ENCODE assay signal across 9 mouse cellular contexts in the genomic region with DNA sequence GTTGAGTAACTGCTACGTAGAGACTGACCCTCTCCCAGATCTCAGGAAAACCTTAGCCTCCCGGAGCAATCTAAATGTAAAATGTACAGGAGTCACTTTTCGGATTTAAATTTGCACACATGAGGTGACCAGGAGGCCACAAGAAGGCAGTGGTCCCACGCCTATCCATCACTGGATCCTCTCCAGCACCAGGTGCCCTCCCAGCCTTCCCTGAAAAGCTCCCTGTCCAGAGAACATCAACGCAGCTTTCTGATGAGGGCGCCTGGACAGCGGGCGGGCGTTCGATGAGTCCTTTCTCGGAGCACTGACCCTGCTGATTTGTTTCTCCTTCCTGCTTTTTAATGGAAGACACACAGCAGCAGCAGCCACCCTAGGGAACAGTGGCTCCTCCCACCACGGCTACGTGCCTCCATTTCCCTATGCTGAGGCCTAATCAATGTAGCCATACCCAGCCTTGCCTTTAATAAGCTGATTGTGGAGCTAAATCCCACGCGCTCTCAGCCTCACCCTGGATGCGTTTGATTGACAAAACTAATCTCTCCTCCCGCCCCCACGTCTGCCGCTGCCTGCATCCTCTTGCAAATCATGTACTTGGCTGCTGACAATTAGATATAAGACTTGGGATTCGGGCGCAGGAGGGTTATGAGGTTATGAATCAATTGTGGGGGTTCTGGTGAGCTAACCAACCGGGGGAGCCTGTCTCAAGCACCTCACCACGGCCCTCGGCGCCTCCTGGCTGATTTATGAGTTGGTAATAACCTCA.
DNase-seq lines count a peak whose midpoint lies in the region; ATAC-seq lines count a peak whose summit lies in the region.
"Had no signal": no experiment of that assay in that cellular context is flagged by ENCODE, and none has a peak within 500 bp of the region (broad histone marks: within the 10 kb centered on the region; RNA-seq: fewer than 3 reads in every experiment).

No protein-coding gene starts in this region.

- no peaks in the 10 kb centered on the region for H3K9me3 ChIP-seq in hindbrain, embryonic 11.5 days (ENCODE audit: control insufficient read depth, low read length)
- H3K9me3 ChIP-seq: embryonic facial prominence, embryonic 15.5 days; limb, embryonic 12.5 days had no signal

- no peaks in the 10 kb centered on the region; the same call in 1 of the 2 replicates for H3K4me1 ChIP-seq in hindbrain, embryonic 11.5 days (replicated peaks; ENCODE audit: control insufficient read depth, insufficient read depth, low read length)

- peak overlapping the region; percentile 87 for H3K27ac ChIP-seq in hindbrain, embryonic 11.5 days (ENCODE audit: low read depth, low read length)
- H3K27ac ChIP-seq: embryonic facial prominence, embryonic 15.5 days had no signal

- no peak overlapping the region for H3K4me2 ChIP-seq in hindbrain, embryonic 11.5 days (replicated peaks; ENCODE audit: low read depth, low read length)
- H3K4me2 ChIP-seq: embryonic facial prominence, embryonic 15.5 days; limb, embryonic 12.5 days had no signal

- peak; percentile 80 for ATAC-seq in hindbrain, embryonic 11.5 days (ENCODE audit: low FRiP score)

- peak; percentile 27 to 46 for DNase-seq in kidney, postnatal 4 days
- no peak for DNase-seq in kidney, postnatal 36 days
- DNase-seq in hindbrain, embryonic 11.5 days (ENCODE audit: low spot score), result peak; percentile 51
- DNase-seq in mesoderm, embryonic 11.5 days (ENCODE audit: low read depth, low spot score), result peak; percentile 24
- DNase-seq in right cerebral cortex, postnatal 4 days, result peak; percentile 42
- no peak for DNase-seq in liver
- no peak for DNase-seq in gastrocnemius, postnatal 4 days (ENCODE audit: low spot score in 2 of 2)

- H3K27me3 ChIP-seq in hindbrain, embryonic 11.5 days (ENCODE audit: control insufficient read depth, insufficient read depth, low read length), result no peaks in the 10 kb centered on the region
- H3K27me3 ChIP-seq: embryonic facial prominence, embryonic 15.5 days had no signal

- no peaks in the 10 kb centered on the region for H3K36me3 ChIP-seq in hindbrain, embryonic 11.5 days (ENCODE audit: control insufficient read depth, insufficient read depth, low read length)
- H3K36me3 ChIP-seq: embryonic facial prominence, embryonic 15.5 days; limb, embryonic 12.5 days had no signal

- H3K9ac ChIP-seq in hindbrain, embryonic 11.5 days (ENCODE audit: low read depth, low read length), result no peak overlapping the region
- H3K9ac ChIP-seq: embryonic facial prominence, embryonic 15.5 days; limb, embryonic 12.5 days had no signal

- no peak overlapping the region for H3K4me3 ChIP-seq in hindbrain, embryonic 11.5 days (ENCODE audit: low read depth, low read length)
- H3K4me3 ChIP-seq: embryonic facial prominence, embryonic 15.5 days; limb, embryonic 12.5 days had no signal

- WGBS in hindbrain, embryonic 11.5 days, result 73% methylated on average over 25 of the region's 25 CpGs

Comparison
In these comparisons a context has a peak if more than half of its experiments do, and no peak if none do; other contexts are left out.
1. DNase-seq: peak in kidney, postnatal 4 days (2 of 2), hindbrain, embryonic 11.5 days (single experiment), mesoderm, embryonic 11.5 days (single experiment) and right cerebral cortex, postnatal 4 days (single experiment); none in kidney, postnatal 36 days (0 of 2), liver (single experiment) and gastrocnemius, postnatal 4 days (0 of 2).